Mouse (Mus musculus): ENCODE data around the gene Sh3pxd2a. TPM values are rescaled to one million over a fixed set of nuclear protein-coding genes. Genes with fewer than 3 reads are reported as not detected.

The Sh3pxd2a gene
- total and polyA plus RNA-seq, 3 experiments = 1.3 to 4.6 (median 3.2) TPM

DNA sequence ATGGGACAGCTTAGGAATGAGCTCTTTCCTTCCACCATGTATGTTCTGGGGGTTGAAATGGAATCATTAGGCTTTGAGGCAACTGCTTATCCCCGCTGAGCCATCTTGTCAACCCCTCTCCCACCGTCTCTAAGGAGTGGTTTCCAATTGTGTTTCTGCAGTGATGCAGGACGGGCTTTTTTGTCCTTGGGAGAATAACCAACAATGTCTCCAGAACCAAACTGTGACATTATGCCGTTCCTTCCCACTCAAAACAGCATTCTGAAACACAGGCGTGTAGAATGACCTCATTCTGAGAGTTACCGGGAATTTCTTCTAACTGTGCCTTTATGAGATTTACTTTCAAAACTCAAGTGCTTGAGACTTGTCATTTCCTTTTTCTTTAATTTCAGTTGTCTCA lies 28.2 kb upstream of the Sh3pxd2a start:
- no peak for DNase-seq (ENCODE audit: extremely low read depth)
- H3K4me1 ChIP-seq (ENCODE audit: control insufficient read depth in 1 of 2, insufficient read depth in 2 of 2) = peaks cover 9 to 10% of the 10 kb centered on the region in 2 experiments
- TF ChIP-seq MAX (IDR thresholded peaks at IDR 0.05; ENCODE audit: low read length) = no peak
- TF ChIP-seq JUN (IDR thresholded peaks at IDR 0.05; ENCODE audit: insufficient read depth, low read depth, low read length) = peak; percentile 52; the same call in 1 of the 2 replicates
- no peak for TF ChIP-seq UBTF (IDR thresholded peaks at IDR 0.05; ENCODE audit: low read depth, low read length)
- no peak for TF ChIP-seq BHLHE40 (IDR thresholded peaks at IDR 0.05; ENCODE audit: low read depth, low read length)
- no peak overlapping the region for H3K4me3 ChIP-seq (replicated peaks in 1 of 3; ENCODE audit: low read depth in 2 of 3, low read length in 2 of 3, poor library complexity in 1 of 3)
- peaks cover 2% of the 10 kb centered on the region for H3K9me3 ChIP-seq (replicated peaks; ENCODE audit: low read length)
- in situ Hi-C loops (cut with MboI; ENCODE audit: low pct_ligation_motif_present, low pct_unique_long_range_greater_than_20kb, low sequenced_read_pairs) (no loop called here), dilution Hi-C loops (cut with MboI; ENCODE audit: extremely low pct_ligation_motif_present, extremely low pct_unique_long_range_greater_than_20kb, low sequenced_read_pairs) (no loop called here)
- no peak overlapping the region for H3K9ac ChIP-seq (ENCODE audit: insufficient read depth, low read depth)
- no peak overlapping the region for H3K27ac ChIP-seq (ENCODE audit: insufficient read depth, low read depth)
- no peaks in the 10 kb centered on the region for H3K79me2 ChIP-seq (replicated peaks; ENCODE audit: control insufficient read depth, extremely low read depth, insufficient read depth, poor library complexity, severe bottlenecking)
- H3K36me3 ChIP-seq (replicated peaks in 1 of 2; ENCODE audit: control insufficient read depth in 1 of 2, insufficient read depth in 1 of 2, low read length in 1 of 2) = no peaks in the 10 kb centered on the region
- no peak overlapping the region for H3K4me2 ChIP-seq (ENCODE audit: insufficient read depth, low read depth, poor library complexity, severe bottlenecking)
- H3K27me3 ChIP-seq (replicated peaks) = no peaks in the 10 kb centered on the region

DNA sequence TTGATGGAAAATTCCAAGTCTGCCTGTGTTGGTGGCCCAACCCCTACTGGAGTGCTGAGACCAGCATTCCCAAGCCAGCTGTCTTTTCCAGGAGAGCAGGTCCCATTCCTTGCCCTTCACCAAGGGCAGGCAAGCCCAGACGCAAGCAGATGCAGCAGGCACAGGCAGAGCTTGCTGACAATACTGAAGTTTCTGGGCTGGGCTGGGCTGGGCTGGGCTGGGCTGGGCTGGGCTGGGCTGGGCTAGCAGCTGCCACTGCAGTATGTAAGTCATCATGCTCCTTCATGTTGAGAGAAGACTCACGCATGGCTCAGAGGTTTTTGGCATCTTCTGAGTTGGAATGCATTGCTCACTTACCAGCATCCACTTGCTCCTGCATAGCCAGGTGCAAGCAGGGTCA lies 27.7 kb upstream of the Sh3pxd2a start:
- peaks cover 10 to 13% of the 10 kb centered on the region in 2 experiments for H3K4me1 ChIP-seq (ENCODE audit: control insufficient read depth in 1 of 2, insufficient read depth in 2 of 2)
- no peaks in the 10 kb centered on the region for H3K27me3 ChIP-seq (replicated peaks)
- TF ChIP-seq USF1 (IDR thresholded peaks at IDR 0.05; ENCODE audit: low read depth, low read length) (no peak), MAX (IDR thresholded peaks at IDR 0.05; ENCODE audit: low read length) (no peak), IRF4 (IDR thresholded peaks at IDR 0.05; ENCODE audit: low read depth, low read length) (no peak), MAZ (IDR thresholded peaks at IDR 0.05; ENCODE audit: low read depth, low read length) (no peak), PAX5 (IDR thresholded peaks at IDR 0.05; ENCODE audit: low read length) (no peak), MYC (IDR thresholded peaks at IDR 0.05; ENCODE audit: low read depth, low read length) (no peak), ELF1 (IDR thresholded peaks at IDR 0.05; ENCODE audit: low read depth, low read length) (no peak), JUN (IDR thresholded peaks at IDR 0.05; ENCODE audit: insufficient read depth, low read depth, low read length) (no peak), EP300 (IDR thresholded peaks at IDR 0.05; ENCODE audit: low read length) (no peak), CHD2 (IDR thresholded peaks at IDR 0.05; ENCODE audit: low read length) (no peak), MAFK (IDR thresholded peaks at IDR 0.05; ENCODE audit: insufficient replicate concordance, low read length) (no peak), NRF1 (IDR thresholded peaks at IDR 0.05; ENCODE audit: low read depth, low read length) (no peak), KAT2A (IDR thresholded peaks at IDR 0.05; ENCODE audit: insufficient replicate concordance, low read length) (no peak), TCF12 (IDR thresholded peaks at IDR 0.05; ENCODE audit: low read depth, low read length) (no peak), BHLHE40 (IDR thresholded peaks at IDR 0.05; ENCODE audit: low read depth, low read length) (no peak), RCOR1 (conservative IDR thresholded peaks at IDR 0.05; ENCODE audit: low read depth, low read length) (no peak), CTCF (conservative IDR thresholded peaks at IDR 0.05 in 1 of 2, IDR thresholded peaks at IDR 0.05 in 1 of 2; ENCODE audit: low read depth in 2 of 2, low read length in 2 of 2) (no peak), NELFE (IDR thresholded peaks at IDR 0.05; ENCODE audit: low read depth, low read length) (no peak), ZKSCAN1 (IDR thresholded peaks at IDR 0.05; ENCODE audit: borderline replicate concordance, low read depth, low read length) (no peak)
- H3K4me2 ChIP-seq (ENCODE audit: insufficient read depth, low read depth, poor library complexity, severe bottlenecking) = no peak overlapping the region
- peaks cover 2% of the 10 kb centered on the region for H3K9me3 ChIP-seq (replicated peaks; ENCODE audit: low read length)
- dilution Hi-C loops (cut with MboI; ENCODE audit: extremely low pct_ligation_motif_present, extremely low pct_unique_long_range_greater_than_20kb, low sequenced_read_pairs) (no loop called here), in situ Hi-C loops (cut with MboI; ENCODE audit: low pct_ligation_motif_present, low pct_unique_long_range_greater_than_20kb, low sequenced_read_pairs) (no loop called here)
- H3K36me3 ChIP-seq (replicated peaks in 1 of 2; ENCODE audit: control insufficient read depth in 1 of 2, insufficient read depth in 1 of 2, low read length in 1 of 2) = no peaks in the 10 kb centered on the region
- no peak overlapping the region for H3K4me3 ChIP-seq (replicated peaks in 1 of 3; ENCODE audit: low read depth in 2 of 3, low read length in 2 of 3, poor library complexity in 1 of 3)
- no peak overlapping the region for H3K27ac ChIP-seq (ENCODE audit: insufficient read depth, low read depth)
- H3K79me2 ChIP-seq (replicated peaks; ENCODE audit: control insufficient read depth, extremely low read depth, insufficient read depth, poor library complexity, severe bottlenecking) = no peaks in the 10 kb centered on the region
- DNase-seq (ENCODE audit: extremely low read depth) = no peak
- no peak overlapping the region for H3K9ac ChIP-seq (ENCODE audit: insufficient read depth, low read depth)

All from CH12.LX (cell line).